Mouse (Mus musculus) liver, embryonic 14.5 days (tissue): ENCODE results near the gene Map4k3. TPM values are rescaled to one million over a fixed set of nuclear protein-coding genes. Genes with fewer than 3 reads are reported as not detected.

Experiments
- ATAC-seq: fragments of 200-750 bp; cut with Nextera tagmentation; 2 replicates; pipeline ENCODE4 v1.8.0; 2017; ENCODE audit warnings: moderate number of reproducible peaks, mild to moderate bottlenecking, moderate library complexity; ENCODE audit not compliant: insufficient read depth
- DNase-seq, 3 experiments: peaks; one replicate each; pipeline ENCODE4 v3.0.0-alpha.2; 2012 to 2013; ENCODE audit warnings: low read depth in 3 of 3, low spot score in 3 of 3
- H3K27ac ChIP-seq: fragments of 300-500 bp; sonication (generic); 2 replicates; pipeline ENCODE4 v1.5.1; 2014; ENCODE audit warnings: moderate library complexity, mild to moderate bottlenecking, control low read depth, inconsistent platforms
- H3K27me3 ChIP-seq: fragments of 300-500 bp; sonication (generic); 2 replicates; pipeline ENCODE4 v1.6.1; 2014; ENCODE audit warnings: mild to moderate bottlenecking, low read length, moderate library complexity; ENCODE audit not compliant: control insufficient read depth, insufficient read depth
- H3K36me3 ChIP-seq: fragments of 300-500 bp; sonication (generic); replicated peaks from 2 replicates; pipeline ENCODE4 v1.6.1; 2014; ENCODE audit warnings: low read depth; ENCODE audit not compliant: control insufficient read depth, insufficient read depth
- H3K4me1 ChIP-seq, 2 experiments: fragments of 200-500 bp in 1 of 2; fragments of 300-500 bp in 1 of 2; sonication (generic) in 1 of 2; replicated peaks; 2 replicates each; pipeline ENCODE4 v1.6.1; 2012 to 2014; ENCODE audit warnings: antibody characterized with exemption in 1 of 2, inconsistent platforms in 1 of 2, low read length in 1 of 2; ENCODE audit not compliant: control insufficient read depth in 2 of 2, insufficient read depth in 2 of 2
- H3K4me2 ChIP-seq: fragments of 300-500 bp; sonication (generic); 2 replicates; pipeline ENCODE4 v1.6.1; 2014; ENCODE audit warnings: low read depth, mild to moderate bottlenecking, control low read depth, moderate library complexity
- H3K4me3 ChIP-seq, 2 experiments: fragments of 200-500 bp in 1 of 2; fragments of 300-500 bp in 1 of 2; sonication (generic) in 1 of 2; 2 replicates each; pipeline ENCODE4 v1.5.1; 2012 to 2014; ENCODE audit warnings: low read depth in 2 of 2, low read length in 2 of 2, mild to moderate bottlenecking in 2 of 2, control low read depth in 1 of 2, inconsistent platforms in 1 of 2, moderate library complexity in 1 of 2; ENCODE audit not compliant: insufficient read depth in 1 of 2
- H3K9ac ChIP-seq: fragments of 300-500 bp; sonication (generic); replicated peaks from 2 replicates; pipeline ENCODE4 v1.6.1; 2014; ENCODE audit warnings: mild to moderate bottlenecking, control low read depth, moderate library complexity
- H3K9me3 ChIP-seq: fragments of 300-500 bp; sonication (generic); 2 replicates; pipeline ENCODE4 v1.6.1; 2016; ENCODE audit warnings: low read length, mixed read lengths; ENCODE audit not compliant: control insufficient read depth
- CTCF ChIP-seq: IDR thresholded peaks from 2 replicates; pipeline ENCODE4 v1.5.1; 2016; ENCODE audit warnings: antibody characterized with exemption, low read depth, control low read depth
- EP300 ChIP-seq: IDR thresholded peaks from 2 replicates; pipeline ENCODE4 v1.6.1; 2016; ENCODE audit warnings: antibody characterized with exemption, low read depth
- WGBS: fragments of 180-500 bp; shearing (Covaris S2); extraction: QIAGEN DNeasy Blood & Tissue Kit; methylation state at CpG from one replicate; pipeline ENCODE4 v1.1.7; 2014; ENCODE audit not compliant: insufficient replicate concordance; 5-methylcytosine and 5-hydroxymethylcytosine counted together
- polyA plus RNA-seq, 2 experiments: library from polyadenylated mRNA; depleted of rRNA in 1 of 2; stranded (reverse) in 1 of 2; unstranded in 1 of 2; fragments of >200 nt; fragmentation: Nextera tagmentation in 1 of 2; extraction: Ambion mirVana in 1 of 2; gene quantifications; 2 replicates each; pipeline versions ENCODE4 v1.2.1 to v1.2.3; 2012 to 2014

Map4k3 gene
- polyA plus RNA-seq, 2 experiments, result 4.0 to 4.3 TPM

DNA sequence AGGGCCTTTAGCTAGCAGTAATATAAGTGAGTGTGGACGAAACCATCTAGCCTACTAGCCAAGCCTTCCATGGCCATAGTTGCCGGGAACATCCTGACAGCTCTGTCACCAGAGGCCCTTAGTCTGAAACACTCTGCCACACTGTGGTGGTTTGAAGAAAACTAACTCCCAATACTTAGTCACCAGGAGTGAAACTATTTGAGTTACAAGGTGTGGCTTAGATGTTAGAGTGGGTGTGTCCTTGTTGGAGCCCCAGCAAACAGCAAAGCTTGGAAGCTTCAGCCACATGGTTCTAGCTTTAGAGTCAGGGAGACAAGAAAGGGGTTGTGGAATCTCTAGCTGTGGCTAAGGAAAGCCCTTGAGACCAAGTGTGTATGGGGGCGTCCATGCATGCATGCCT lies 97.3 kb downstream of the Map4k3 start:
- H3K9me3 ChIP-seq, result no peaks in the 10 kb centered on the region
- H3K4me1 ChIP-seq, result no peaks in the 10 kb centered on the region
- H3K4me2 ChIP-seq, result no peak overlapping the region
- TF ChIP-seq CTCF (no peak), EP300 (no peak)
- H3K4me3 ChIP-seq, result no peak overlapping the region
- no peak overlapping the region for H3K27ac ChIP-seq
- 65% methylated on average over 3 of the region's 3 CpGs for WGBS
- H3K9ac ChIP-seq, result no peak overlapping the region
- no peak for ATAC-seq
- no peaks in the 10 kb centered on the region for H3K36me3 ChIP-seq
- DNase-seq, result no peak
- H3K27me3 ChIP-seq, result no peaks in the 10 kb centered on the region

DNA sequence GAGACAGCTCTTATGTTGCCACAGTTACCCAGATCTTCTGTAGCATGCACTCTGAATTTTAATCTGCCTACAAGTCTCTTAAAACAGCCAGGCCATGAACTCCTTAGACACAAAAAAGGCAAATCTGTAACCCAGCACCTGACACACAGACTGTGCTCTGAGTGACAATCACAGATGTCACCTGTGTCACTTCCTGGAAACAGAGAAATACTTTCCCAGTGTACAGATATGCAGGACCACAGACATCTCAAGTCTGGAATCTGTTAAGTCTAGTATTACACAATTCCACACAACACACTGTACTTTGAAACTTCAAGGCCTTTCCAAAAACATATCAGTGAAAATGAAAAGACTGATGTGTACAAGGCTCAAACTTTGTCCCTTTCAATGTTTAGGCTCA lies 103.3 kb downstream of the Map4k3 start:
- no peaks in the 10 kb centered on the region for H3K36me3 ChIP-seq
- no peaks in the 10 kb centered on the region for H3K27me3 ChIP-seq
- no peaks in the 10 kb centered on the region for H3K9me3 ChIP-seq
- no peak overlapping the region for H3K27ac ChIP-seq
- DNase-seq, result no peak
- no peak for ATAC-seq
- no peak overlapping the region for H3K4me3 ChIP-seq
- 0 out of 4 replicates have a peak, but pooled peaks cover 0 to 2% of the 10 kb centered on the region in 2 experiments for H3K4me1 ChIP-seq
- no peak overlapping the region for H3K9ac ChIP-seq
- TF ChIP-seq EP300, result no peak
- TF ChIP-seq CTCF, result no peak
- no peak overlapping the region for H3K4me2 ChIP-seq

DNA sequence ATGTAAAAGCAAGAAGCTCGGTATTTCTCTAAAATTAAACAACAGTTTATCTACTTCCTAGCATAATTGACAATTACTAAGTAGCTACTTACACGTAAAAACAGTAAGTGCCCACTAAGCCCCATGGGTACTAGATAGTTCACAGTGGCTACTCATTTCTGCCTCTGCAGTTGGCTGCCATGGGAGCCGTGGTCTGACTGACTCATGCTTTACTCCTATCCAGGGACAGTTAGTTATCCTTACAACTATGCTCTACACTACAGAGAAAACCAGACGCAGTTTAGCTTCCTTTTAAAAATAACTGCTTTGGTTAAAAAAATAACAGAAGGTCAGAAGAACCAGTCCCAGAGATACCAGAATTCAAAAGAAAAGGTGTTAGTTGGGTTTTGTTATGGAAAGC lies 106.6 kb downstream of the Map4k3 start:
- H3K4me1 ChIP-seq, result 0 out of 4 replicates have a peak, but pooled peaks cover 0 to 2% of the 10 kb centered on the region in 2 experiments
- no peaks in the 10 kb centered on the region for H3K9me3 ChIP-seq
- 66% methylated on average over 4 of the region's 4 CpGs for WGBS
- ATAC-seq (no peak), DNase-seq (no peak)
- H3K27me3 ChIP-seq, result no peaks in the 10 kb centered on the region
- H3K36me3 ChIP-seq, result no peaks in the 10 kb centered on the region
- H3K9ac ChIP-seq, result no peak overlapping the region
- TF ChIP-seq EP300, result no peak
- no peak for TF ChIP-seq CTCF
- no peak overlapping the region for H3K27ac ChIP-seq
- H3K4me2 ChIP-seq, result no peak overlapping the region
- no peak overlapping the region for H3K4me3 ChIP-seq

DNA sequence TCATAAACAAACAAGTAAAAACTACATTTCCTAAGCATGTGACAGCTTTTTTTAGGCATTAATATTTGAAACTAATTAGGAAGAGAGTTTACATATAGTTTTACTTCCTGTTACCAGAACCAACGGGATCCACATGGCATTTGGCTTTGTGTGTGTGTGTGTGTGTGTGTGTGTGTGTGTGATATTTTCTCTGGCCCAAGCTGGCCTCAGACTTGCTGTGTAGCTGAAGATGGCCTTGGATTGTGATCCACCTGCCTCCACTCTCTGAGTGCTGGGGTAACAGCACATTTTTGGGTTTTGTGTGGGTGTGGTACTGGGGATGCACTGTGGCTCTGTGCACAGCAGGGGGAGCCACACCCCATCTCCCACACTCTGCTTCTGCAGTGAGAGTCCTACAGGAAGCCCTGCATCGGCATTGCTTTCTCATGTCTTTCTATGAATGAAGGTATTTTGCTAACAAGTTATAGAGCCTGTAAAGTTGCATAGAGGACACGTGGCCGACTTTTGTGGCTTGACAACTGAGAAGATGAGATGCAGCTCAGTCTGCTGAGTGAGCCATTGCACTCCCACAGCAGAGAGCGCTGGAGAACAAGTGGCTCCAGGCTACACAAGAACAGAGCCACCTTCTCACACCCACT lies 107.4 kb downstream of the Map4k3 start:
- DNase-seq (peak in 1 of 3 experiments; percentile 6), ATAC-seq (no peak)
- Histone ChIP-seq H3K4me3 (no peak overlapping the region), H3K4me2 (no peak overlapping the region), H3K4me1 (0 out of 4 replicates have a peak, but pooled peaks cover 0 to 2% of the 10 kb centered on the region in 2 experiments), H3K36me3 (no peaks in the 10 kb centered on the region), H3K27me3 (no peaks in the 10 kb centered on the region), H3K9me3 (no peaks in the 10 kb centered on the region), H3K27ac (no peak overlapping the region), H3K9ac (no peak overlapping the region)
- WGBS, result 41% methylated on average over 5 of the region's 5 CpGs
- TF ChIP-seq EP300 (no peak), CTCF (peak; percentile 85)

DNA sequence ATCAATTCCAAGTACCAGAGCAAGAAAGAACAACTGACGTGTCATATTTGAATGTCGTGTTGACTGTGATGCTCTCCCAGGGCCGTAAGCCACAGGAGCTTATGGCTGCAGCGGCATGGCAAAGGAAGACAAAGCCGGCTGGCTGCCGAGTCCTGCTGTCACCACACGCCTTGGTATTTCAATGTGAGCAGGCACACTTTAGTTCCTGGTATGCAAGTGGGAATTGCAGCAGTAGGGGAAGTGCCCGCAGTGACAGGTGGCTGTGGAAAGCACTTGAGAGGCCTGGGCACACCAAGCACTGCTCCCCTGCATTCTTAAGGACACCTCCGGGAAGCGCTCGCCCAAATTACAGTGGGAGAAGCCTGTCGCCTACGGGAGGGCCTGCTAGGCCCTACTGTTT lies 108.7 kb downstream of the Map4k3 start:
- Histone ChIP-seq H3K9me3 (no peaks in the 10 kb centered on the region), H3K27me3 (no peaks in the 10 kb centered on the region), H3K4me1 (no peaks in the 10 kb centered on the region), H3K9ac (no peak overlapping the region), H3K4me3 (no peak overlapping the region), H3K27ac (no peak overlapping the region), H3K4me2 (no peak overlapping the region), H3K36me3 (no peaks in the 10 kb centered on the region)
- no peak for DNase-seq
- no peak for ATAC-seq
- WGBS, result 81% methylated on average over 13 of the region's 13 CpGs
- no peak for TF ChIP-seq CTCF
- TF ChIP-seq EP300, result no peak
